Mouse (Mus musculus) olfactory bulb, adult 2 months (tissue): Measurements from ENCODE around the gene Zbtb21.

Experiments
- CTCF ChIP-seq: fragments of 200-500 bp; IDR thresholded peaks from 2 replicates; pipeline ENCODE4 v1.5.1; 2012; ENCODE audit warnings: low read depth, mild to moderate bottlenecking, low read length, moderate library complexity; ENCODE audit not compliant: insufficient read depth
- POLR2A ChIP-seq: fragments of 200-500 bp; IDR thresholded peaks from 2 replicates; pipeline ENCODE4 v1.6.1; 2012; ENCODE audit warnings: mild to moderate bottlenecking, low read depth, low read length, moderate library complexity; ENCODE audit not compliant: insufficient read depth

GRCm38 (mm10) chr16:97904035-97904434 lies 58.4 kb downstream of the Zbtb21 start:
- TF ChIP-seq CTCF: no peak
- TF ChIP-seq POLR2A: no peak
